Mouse (Mus musculus): ENCODE data around the gene Mmp13. TPM values are rescaled to one million over a fixed set of nuclear protein-coding genes. Genes with fewer than 3 reads are reported as not detected.
"Not testable (repeated sequence)": the region's sequence is repeated elsewhere in the genome, so short reads cannot be mapped to it uniquely, and the experiment has no call there.

Gene Mmp13
- polyA plus RNA-seq, 2 experiments = 0.03 TPM; not detected in 1

DNA sequence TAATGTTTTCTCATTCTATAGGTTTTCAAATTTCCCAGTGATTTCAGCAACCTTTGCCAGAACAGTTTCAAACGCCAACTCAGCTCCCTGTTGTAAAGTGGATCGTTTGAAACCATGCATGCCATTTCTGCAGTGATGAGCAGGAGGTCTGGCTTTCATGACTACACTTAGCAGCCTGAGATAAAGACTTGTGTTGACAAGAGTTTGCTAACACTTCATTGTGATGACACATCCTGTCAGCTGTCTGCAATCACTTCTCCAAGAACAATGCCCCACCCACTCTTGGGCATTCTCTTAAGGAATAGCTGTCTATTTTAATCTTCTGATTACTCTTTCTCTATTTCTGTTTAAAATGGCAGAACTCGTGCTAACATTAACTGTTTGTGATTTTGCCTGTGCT lies 2.2 kb upstream of the Mmp13 start:
- ATAC-seq (ENCODE audit: insufficient read depth) (no peak), DNase-seq (ENCODE audit: low read depth in 3 of 3, low spot score in 3 of 3) (no peak)
- TF ChIP-seq EP300 (IDR thresholded peaks at IDR 0.05; ENCODE audit: low read depth) (no peak), CTCF (IDR thresholded peaks at IDR 0.05; ENCODE audit: low read depth) (no peak)
- Histone ChIP-seq H3K27me3 (ENCODE audit: control insufficient read depth, insufficient read depth, low read length) (no peaks in the 10 kb centered on the region), H3K4me2 (ENCODE audit: low read depth) (no peak overlapping the region), H3K36me3 (replicated peaks; ENCODE audit: control insufficient read depth, insufficient read depth, low read depth) (no peaks in the 10 kb centered on the region), H3K9ac (replicated peaks) (no peak overlapping the region), H3K27ac (no peak overlapping the region), H3K4me1 (replicated peaks; ENCODE audit: control insufficient read depth in 2 of 2, insufficient read depth in 2 of 2, low read length in 1 of 2) (no peaks in the 10 kb centered on the region), H3K9me3 (ENCODE audit: control insufficient read depth, low read length) (no peaks in the 10 kb centered on the region), H3K4me3 (ENCODE audit: insufficient read depth in 1 of 2, low read depth in 2 of 2, low read length in 2 of 2) (no peak overlapping the region)
- 23% methylated on average over 3 of the region's 3 CpGs for WGBS (ENCODE audit: insufficient replicate concordance)

DNA sequence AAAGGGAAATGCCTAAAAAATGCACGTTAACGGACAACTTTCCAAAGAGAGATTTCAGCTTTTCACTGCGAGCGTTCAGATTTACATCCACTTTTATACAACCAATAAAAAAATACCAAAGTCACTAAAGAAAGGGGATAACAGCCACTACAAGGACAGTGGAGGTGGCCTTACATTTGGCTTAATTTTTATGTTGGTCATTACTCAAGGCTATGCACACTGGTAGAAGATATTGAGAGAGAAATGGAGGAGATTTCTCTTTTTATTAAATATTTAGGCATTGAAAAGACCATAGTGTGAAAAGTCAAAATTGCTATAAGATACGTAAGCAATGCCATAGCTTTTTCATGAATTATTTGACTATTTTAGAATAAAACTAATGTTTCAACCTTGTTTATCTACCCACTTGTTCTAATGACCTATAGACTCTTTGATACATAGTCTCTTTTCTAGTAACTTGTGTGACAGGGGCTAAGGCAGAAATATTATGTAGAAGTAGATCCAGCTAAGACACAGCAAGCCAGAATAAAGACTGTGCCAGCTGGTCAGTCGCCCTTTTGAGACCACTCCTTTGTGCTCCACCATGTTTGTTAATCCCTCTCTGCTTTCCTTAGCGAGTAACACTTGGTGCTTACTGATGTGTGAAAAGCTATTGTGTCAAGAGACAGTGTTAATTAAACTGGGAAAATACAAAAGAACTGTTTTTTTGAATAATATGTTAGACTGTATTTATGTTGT lies 10.4 kb downstream of the Mmp13 start:
- Histone ChIP-seq H3K4me1 (replicated peaks; ENCODE audit: control insufficient read depth in 2 of 2, insufficient read depth in 2 of 2, low read length in 1 of 2) (no peaks in the 10 kb centered on the region), H3K9me3 (ENCODE audit: control insufficient read depth, low read length) (no peaks in the 10 kb centered on the region), H3K27me3 (ENCODE audit: control insufficient read depth, insufficient read depth, low read length) (no peaks in the 10 kb centered on the region), H3K4me3 (ENCODE audit: insufficient read depth in 1 of 2, low read depth in 2 of 2, low read length in 2 of 2) (no peak overlapping the region), H3K27ac (no peak overlapping the region), H3K4me2 (ENCODE audit: low read depth) (no peak overlapping the region), H3K9ac (replicated peaks) (no peak overlapping the region), H3K36me3 (replicated peaks; ENCODE audit: control insufficient read depth, insufficient read depth, low read depth) (no peaks in the 10 kb centered on the region)
- ATAC-seq (ENCODE audit: insufficient read depth) = no peak
- WGBS (ENCODE audit: insufficient replicate concordance) = 66% methylated on average over 7 of the region's 7 CpGs
- no peak for DNase-seq (ENCODE audit: low read depth in 3 of 3, low spot score in 3 of 3)
- TF ChIP-seq CTCF (IDR thresholded peaks at IDR 0.05; ENCODE audit: low read depth) (no peak), EP300 (IDR thresholded peaks at IDR 0.05; ENCODE audit: low read depth) (no peak)

DNA sequence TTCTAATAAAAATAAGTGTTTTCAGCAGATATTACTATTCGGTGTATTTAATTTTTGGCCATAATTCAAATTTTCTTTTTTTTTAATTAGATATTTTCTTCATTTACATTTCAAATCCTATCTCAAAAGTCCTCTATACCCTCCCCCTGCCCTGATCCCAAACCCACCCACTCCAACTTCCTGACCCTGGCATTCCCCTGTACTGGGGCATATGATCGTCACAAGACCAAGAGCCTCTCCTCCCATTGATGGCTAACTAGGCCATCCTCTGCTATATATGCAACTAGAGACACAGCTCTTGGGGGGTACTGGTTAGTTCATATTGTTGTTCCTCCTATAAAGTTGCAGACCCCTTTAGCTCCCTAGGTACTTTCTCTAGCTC lies 11.0 kb downstream of the Mmp13 start:
- not testable (repeated sequence) for H3K27me3 ChIP-seq (ENCODE audit: control insufficient read depth, insufficient read depth, low read length); H3K36me3 ChIP-seq (replicated peaks; ENCODE audit: control insufficient read depth, insufficient read depth, low read depth); H3K4me1 ChIP-seq (replicated peaks; ENCODE audit: control insufficient read depth in 2 of 2, insufficient read depth in 2 of 2, low read length in 1 of 2); H3K27ac ChIP-seq; DNase-seq (ENCODE audit: low read depth in 3 of 3, low spot score in 3 of 3); H3K4me2 ChIP-seq (ENCODE audit: low read depth); ATAC-seq (ENCODE audit: insufficient read depth); H3K4me3 ChIP-seq (ENCODE audit: insufficient read depth in 1 of 2, low read depth in 2 of 2, low read length in 2 of 2); H3K9me3 ChIP-seq (ENCODE audit: control insufficient read depth, low read length); H3K9ac ChIP-seq (replicated peaks)
- 68% methylated on average over 2 of the region's 2 CpGs for WGBS (ENCODE audit: insufficient replicate concordance)

DNA sequence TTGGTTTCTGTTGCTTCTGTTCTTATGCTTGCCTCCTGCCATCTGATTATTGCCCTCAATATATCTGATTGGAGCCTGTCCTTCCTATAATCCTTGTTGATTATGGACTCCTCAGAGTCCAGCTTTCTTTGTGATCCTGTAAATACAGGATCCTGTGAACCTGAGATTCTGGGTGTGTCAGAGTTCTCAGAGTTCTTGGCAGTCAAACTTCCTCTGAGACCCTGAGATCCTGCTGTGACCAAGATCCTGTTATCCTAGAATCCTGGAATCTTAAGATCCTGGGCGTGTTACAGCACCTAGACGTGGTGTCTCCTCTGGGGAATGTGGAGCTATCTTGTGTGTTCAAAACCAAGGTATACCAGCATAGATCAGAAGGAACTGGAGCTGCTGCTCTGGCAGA lies 17.2 kb downstream of the Mmp13 start:
- Histone ChIP-seq H3K4me1 (replicated peaks; ENCODE audit: control insufficient read depth in 2 of 2, insufficient read depth in 2 of 2, low read length in 1 of 2) (no peaks in the 10 kb centered on the region), H3K27ac (no peak overlapping the region), H3K4me2 (ENCODE audit: low read depth) (no peak overlapping the region), H3K9me3 (ENCODE audit: control insufficient read depth, low read length) (no peaks in the 10 kb centered on the region), H3K4me3 (ENCODE audit: insufficient read depth in 1 of 2, low read depth in 2 of 2, low read length in 2 of 2) (no peak overlapping the region), H3K36me3 (replicated peaks; ENCODE audit: control insufficient read depth, insufficient read depth, low read depth) (no peaks in the 10 kb centered on the region), H3K27me3 (ENCODE audit: control insufficient read depth, insufficient read depth, low read length) (no peaks in the 10 kb centered on the region), H3K9ac (replicated peaks) (no peak overlapping the region)
- TF ChIP-seq EP300 (IDR thresholded peaks at IDR 0.05; ENCODE audit: low read depth) (no peak), CTCF (IDR thresholded peaks at IDR 0.05; ENCODE audit: low read depth) (no peak)
- ATAC-seq (ENCODE audit: insufficient read depth) = no peak
- 36% methylated on average over 2 of the region's 2 CpGs for WGBS (ENCODE audit: insufficient replicate concordance)
- DNase-seq (ENCODE audit: low read depth in 3 of 3, low spot score in 3 of 3) = no peak

DNA sequence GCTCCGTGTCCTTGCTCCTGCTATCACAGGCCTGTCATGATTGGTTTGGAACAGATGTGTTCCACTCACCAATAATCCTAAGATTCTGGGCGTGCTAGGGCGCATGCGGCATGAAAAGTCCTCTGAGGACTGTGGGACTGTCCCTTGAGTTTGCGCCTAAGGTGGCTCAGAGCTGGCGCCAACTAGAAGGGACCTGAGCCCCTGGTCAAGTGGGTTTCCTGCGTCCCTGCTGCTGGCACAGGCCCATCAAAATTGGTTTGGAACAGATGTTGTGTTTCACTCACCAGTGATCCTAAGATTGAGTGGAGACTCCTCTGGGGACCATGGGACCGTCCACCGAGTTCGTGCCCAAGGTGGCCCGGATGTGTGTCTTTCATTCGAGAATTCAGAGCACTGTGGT lies 17.6 kb downstream of the Mmp13 start:
- Histone ChIP-seq H3K4me1 (replicated peaks; ENCODE audit: control insufficient read depth in 2 of 2, insufficient read depth in 2 of 2, low read length in 1 of 2) (no peaks in the 10 kb centered on the region), H3K27ac (no peak overlapping the region), H3K9ac (replicated peaks) (no peak overlapping the region), H3K4me3 (ENCODE audit: insufficient read depth in 1 of 2, low read depth in 2 of 2, low read length in 2 of 2) (no peak overlapping the region), H3K9me3 (ENCODE audit: control insufficient read depth, low read length) (no peaks in the 10 kb centered on the region), H3K27me3 (ENCODE audit: control insufficient read depth, insufficient read depth, low read length) (no peaks in the 10 kb centered on the region), H3K36me3 (replicated peaks; ENCODE audit: control insufficient read depth, insufficient read depth, low read depth) (no peaks in the 10 kb centered on the region), H3K4me2 (ENCODE audit: low read depth) (no peak overlapping the region)
- WGBS (ENCODE audit: insufficient replicate concordance) = 76% methylated on average over 12 of the region's 12 CpGs
- DNase-seq (ENCODE audit: low read depth in 3 of 3, low spot score in 3 of 3) (no peak), ATAC-seq (ENCODE audit: insufficient read depth) (no peak)
- TF ChIP-seq CTCF (IDR thresholded peaks at IDR 0.05; ENCODE audit: low read depth) = no peak
- no peak for TF ChIP-seq EP300 (IDR thresholded peaks at IDR 0.05; ENCODE audit: low read depth)
